Mouse (Mus musculus): ENCODE measurements around the gene Rnf144b.

Rnf144b gene

DNA sequence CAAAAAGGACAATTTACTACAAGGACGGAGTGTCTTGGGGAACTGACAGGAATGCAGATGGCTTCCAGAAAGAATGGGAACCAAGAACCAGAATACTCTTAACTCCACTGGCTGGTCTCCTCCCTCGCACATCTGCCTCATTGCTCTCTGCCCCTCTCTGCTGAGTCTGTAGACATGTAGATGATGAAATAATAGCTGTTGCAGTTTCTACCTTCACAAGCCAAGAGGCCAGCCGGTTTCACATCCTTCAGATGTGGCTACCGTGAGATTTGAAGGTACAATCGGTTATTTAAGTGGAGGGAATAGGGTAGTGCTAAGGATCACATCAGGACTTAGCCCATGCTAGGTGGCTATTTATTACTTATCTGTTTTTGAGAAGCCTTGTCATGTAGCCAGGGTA lies 59.9 kb downstream of the Rnf144b start:
- DNase-seq, result no peak

DNA sequence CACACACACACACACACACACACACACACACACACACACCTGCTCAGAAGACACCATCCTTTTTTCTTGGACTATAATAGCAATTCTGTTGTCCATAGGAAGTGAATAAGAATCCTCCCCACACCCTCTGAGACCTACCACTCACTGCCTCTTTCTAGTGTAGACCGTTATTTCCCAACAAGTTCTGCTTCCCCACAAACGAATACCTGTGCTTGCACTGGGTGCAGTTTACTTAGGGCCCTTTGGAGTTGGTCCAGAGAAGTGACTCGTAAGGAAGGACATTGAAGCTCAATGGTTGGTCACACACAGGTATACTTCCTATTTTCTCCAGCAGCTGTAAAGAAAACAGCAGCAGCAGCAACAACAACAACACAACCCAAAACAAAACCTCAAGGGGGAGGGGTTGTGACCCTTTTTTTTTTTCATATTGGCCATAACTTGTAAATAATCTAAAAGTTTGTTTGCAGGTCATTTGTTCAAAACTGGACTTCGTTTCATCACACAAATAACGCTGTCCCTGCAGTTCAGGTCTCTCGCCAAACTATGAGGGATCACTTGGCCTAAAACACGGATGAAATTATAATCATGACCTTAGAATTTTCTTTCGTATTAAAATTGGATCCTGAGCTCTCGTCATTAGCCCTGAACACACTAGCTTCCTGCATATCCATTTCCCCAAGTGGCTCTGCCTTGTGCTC lies 60.7 kb downstream of the Rnf144b start:
- DNase-seq, result no peak

DNA sequence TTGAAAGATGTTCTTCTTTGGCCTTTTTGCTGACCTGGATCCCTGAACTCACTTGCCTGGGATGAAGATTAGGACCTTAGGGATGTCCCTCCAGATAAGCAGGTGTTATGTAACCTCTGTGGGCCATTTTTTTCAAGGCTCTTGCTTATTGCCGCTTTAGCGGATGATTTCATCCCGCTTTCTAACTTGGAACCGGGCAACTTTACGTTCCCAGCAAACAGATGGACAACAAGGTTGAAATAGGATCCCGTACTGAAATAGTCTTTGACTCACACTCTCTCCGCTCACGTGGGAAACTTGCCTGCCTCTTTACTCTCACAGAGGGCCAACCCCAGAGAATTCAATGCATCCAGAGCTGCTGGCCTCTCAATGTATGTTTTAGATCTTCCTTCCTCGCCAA lies 61.3 kb downstream of the Rnf144b start:
- peak; percentile 67 for DNase-seq

DNA sequence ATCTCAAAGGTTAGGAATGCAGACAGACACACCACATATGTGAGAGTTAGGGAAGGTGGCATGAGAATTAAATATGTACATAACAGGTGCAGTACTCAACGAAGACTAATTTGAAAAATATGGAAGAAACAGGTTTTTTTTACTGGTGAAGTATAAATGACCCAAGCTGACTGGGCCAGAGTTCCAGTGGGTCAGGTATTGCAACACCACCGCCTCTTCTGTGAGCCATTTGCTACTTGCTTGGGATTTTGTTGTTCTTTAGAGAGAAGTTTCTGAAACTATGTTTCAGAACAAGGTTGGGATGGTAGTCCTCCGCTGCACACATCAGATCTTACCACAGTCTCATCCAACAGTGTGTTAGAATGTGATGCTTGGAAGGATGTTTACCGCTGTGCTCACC lies 65.4 kb downstream of the Rnf144b start:
- DNase-seq, result no peak

DNA sequence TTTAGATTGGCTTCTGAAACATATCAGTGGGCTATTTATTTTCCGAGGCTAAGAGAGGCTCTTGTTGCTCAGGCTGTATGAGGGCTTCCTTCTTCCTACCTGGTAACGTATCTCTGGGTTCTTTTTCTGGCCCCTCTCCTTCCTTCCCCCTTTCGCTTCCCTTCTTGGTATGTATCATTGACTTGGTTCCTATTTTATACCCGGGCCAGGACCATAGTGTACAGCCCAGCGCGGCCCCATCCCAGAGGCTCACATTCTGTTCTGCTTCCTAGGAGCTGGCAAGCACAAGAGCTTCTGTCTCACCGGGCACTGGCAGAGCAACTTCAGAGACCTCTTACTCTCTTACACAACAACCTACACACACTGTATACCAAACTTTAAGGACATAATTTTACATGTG lies 67.5 kb downstream of the Rnf144b start:
- no peak for DNase-seq

DNA sequence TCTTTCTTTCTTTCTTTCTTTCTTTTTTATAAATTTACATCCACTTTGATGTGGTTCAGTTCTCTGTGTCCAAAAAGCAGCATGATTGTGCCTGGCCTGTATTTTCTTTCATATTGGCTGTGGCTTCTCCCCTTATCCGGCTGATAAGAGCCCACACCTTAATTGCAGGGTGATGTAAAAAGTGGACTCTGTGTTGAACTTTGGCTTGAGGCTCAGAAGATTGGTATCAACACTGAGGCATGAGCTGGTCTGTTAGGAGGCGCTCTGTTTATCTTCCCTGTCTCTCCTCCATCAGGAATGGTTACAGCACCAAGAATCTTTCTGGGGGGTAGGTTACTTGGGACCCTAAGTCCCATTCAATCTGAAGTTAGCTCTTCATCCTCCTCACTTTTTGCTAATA lies 69.7 kb downstream of the Rnf144b start:
- no peak for DNase-seq

DNA sequence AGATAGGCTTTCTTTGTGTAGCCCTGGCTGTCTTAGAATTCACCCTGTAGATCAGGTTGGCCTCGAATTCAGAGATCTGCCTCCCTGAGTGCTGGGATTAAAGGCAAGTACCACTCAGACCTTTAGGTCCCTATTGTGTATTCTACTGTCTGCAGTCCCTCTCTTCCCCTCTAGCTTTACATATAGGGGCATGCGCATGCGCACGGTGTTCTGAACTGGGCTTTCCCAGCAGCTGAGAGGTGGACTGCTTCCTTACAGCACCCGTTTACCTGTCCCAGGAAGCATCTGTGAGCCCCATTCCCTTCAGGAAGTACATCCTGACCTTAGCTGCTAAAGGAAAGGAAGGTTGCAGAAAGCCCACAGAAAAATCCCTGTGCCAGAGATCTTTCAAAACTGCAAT lies 70.3 kb downstream of the Rnf144b start:
- DNase-seq, result no peak

DNA sequence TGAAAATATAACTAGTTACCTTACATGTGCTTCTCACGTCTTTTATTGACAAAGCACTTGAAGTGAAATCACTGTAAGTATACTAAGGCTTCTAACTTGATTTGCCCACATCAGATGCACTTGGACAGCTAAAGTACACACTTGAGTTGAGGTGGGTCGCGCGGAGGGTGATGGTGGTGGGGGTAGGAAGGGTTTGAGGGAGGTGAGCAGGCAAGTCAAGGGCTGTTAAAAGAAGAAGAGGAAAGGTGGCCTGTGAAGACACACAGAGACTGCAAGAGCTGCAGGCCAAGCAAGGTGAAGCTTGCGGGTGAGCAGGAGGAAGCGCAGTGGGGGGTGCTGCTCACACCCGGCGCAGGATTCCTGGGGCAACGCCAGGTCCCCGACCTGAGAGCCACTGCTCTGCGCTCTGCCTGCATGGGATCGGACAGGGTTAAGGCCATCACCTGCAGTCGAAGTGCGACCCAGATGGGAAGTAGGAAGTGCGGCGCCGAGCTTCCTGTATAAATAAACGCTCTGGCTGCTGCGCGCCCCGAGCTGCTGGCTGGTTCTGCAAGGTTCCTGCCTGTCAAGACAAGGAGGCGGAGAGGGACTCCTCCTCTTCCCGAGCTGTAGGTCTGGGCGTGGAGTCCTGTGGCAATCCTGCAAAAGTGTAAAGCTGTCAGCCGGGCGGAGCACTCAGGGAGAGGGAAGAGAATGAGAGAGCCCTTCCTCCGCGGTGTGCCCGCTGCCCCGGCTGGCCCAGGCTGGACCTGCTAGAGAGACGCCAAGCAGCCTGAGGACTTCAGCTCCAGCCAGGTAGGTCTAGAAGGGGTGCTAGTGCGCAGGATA lies 71.1 kb downstream of the Rnf144b start:
- peak; percentile 81 for DNase-seq

DNA sequence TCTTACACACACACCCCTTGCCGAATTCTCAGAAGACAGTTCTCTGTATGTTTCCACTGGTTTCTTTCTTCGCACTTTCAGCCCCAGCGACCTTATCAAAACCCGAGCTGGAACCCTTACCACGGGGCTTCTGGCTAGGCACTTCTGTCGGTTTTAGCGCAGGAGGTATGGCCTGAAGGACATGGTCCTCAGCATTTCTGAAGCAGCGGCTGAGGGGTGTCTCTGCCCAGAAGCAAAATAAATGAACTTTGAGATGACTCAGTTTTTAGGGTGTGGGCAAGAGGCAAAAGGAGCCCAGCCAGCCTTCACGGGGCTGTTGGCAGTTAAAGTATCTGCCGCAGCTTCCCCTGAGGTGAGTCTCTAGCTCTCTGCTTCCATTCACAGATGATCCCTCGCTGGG lies 72.2 kb downstream of the Rnf144b start:
- DNase-seq, result no peak

DNA sequence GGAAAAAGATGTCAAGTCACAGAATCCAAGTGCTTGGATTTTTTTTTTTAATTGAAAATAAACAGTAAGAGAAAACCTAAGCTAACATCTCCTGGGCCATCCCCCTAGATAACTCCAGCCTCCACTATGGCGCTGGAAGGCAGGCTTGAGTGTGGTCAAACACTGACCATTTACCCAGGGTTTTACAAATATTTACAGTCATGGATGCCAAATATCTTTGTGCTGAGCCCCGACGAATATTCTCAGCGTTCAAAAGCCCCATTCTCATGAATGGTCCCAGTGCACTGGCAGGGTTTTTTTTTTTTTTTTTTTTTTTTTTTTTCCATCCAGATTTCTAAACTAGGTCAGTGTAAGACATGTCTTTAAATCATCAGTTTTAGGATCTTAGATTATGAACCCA lies 73.0 kb downstream of the Rnf144b start:
- no peak for DNase-seq

DNA sequence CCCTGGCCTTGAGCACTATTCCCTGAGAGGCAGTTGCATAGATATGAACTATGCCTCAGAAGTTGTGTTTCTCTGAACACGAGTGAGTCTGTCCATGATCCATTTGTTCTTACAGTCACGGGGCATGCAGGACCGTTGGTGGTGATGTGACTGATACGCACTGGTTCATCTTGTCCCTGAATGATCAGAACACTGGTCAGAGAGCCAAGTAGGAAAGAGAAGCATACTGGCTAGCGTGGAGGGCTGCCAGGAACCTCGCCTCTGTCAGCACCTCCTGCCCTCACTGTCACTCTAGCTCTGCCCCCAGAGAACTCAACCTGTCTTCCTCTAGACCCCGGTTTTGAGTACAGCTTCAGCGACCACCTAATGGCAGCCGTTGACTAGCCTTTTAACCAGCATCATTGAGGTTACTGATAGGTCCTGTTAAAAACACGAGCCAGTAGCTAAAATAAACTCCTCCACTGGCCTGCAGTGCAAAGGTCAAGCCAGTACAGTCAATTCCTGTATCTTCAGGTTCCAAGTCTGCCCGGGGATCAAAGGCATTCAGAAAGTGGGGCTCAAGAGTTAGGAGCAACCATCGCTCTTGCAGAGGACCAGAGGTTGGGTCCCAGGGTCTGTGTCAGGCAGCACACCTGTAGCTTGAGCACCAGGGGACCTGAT lies 77.7 kb downstream of the Rnf144b start:
- DNase-seq, result no peak

DNA sequence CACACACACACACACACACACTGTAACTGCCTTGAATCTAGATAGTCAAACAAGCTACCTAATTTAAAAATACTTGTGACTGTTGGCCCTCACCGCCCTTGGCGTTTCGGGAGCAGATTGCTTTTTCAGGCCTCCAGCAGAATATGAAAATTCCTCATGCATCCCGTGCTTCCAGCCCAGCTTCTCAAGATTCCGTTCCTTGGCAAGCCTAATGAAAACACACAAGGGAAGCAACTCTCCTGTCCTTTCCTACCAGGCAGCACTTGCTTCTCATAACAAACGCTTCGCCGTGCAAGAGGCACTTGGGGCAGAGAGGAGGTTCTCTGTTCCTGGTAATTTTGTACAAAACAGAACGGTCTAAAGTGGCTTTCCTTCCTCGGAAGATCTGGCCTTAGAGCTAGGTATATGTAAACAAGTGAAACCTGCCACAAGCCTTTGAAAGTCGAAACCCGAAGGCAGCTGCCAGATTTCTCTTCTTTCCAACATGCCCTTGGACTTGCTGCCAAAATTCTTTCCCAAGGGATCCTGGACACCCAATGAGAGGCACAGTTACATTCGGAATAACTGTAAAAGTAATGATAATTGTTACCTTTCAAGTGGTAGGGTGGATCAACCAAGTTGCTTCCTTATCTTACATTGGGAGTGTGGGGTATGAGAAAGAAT lies 79.6 kb downstream of the Rnf144b start:
- DNase-seq, result no peak

DNA sequence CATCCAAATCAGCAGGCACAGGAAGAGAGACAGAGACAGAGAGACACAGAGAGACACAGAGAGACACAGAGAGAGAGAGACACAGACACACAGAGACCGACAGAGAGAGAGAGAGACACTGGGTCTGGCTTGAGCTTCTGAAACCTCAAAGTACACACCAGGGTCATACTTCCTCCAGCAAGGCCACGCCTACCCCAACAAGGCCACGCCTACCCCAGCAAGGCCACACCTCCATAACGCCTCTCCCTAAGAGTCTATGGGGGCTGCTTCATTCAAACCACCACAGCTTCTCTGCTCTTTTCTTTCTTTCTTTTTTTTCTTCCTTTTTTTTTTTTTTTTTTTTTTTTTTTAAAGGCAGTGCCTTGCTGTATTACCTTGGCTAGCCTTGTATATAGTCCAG lies 88.0 kb downstream of the Rnf144b start:
- DNase-seq, result no peak

DNA sequence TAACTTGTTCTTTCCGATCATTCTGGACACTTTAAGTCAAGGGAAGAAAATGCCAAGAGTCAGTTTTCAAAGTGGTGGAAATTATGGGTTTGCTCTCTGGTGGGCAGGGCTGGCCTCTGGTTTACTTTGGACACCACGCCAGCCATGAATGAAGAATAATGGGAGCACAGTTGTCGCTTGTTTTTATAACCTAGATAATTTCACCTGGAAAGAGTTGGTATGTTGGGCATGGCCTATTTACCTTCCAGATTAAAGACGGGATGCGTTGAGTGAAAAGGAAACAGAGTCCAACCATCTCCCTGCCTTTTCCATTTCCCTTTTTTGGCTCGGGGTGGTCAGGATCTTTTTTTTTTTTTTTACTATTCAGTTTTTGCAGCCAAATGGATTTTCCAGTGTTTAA lies 88.5 kb downstream of the Rnf144b start:
- no peak for DNase-seq

DNA sequence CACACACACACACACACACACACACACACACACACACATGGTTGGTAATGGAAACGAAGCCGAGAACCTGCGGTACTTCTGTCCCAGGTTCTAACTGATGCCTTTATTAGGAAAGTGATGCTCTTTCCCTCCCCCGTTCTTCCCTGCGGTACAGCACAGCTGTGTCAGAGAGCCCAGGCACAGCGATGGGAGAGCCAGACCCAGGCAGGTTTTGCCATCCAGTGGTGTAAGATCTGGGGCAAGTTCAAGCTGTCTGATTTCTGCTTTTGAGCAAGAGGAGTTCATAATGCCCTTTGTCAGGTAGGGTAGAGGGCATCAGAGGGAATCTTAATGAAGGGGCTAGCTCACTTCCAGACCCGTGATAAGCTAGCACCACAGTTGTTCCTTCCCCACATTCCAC lies 89.1 kb downstream of the Rnf144b start:
- DNase-seq, result no peak

DNA sequence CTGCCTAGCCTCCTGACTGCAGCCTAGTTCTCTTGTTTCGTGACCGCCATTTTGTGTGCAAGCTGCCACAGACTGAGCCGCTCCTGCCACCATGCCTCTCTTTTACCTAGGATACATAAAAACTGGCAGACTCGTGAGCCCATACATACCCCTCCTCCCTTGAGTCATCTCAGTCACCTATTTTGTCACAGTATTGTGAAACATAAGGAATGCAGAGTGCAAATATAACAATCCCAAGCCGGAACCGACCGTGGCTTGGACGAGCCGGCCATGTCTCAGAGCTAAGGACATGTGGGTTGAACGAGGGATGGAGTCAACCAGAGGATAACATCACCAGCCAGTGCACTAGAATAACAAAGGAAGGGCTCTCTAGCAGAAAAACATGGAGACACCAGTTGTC lies 91.4 kb downstream of the Rnf144b start:
- DNase-seq, result no peak

DNA sequence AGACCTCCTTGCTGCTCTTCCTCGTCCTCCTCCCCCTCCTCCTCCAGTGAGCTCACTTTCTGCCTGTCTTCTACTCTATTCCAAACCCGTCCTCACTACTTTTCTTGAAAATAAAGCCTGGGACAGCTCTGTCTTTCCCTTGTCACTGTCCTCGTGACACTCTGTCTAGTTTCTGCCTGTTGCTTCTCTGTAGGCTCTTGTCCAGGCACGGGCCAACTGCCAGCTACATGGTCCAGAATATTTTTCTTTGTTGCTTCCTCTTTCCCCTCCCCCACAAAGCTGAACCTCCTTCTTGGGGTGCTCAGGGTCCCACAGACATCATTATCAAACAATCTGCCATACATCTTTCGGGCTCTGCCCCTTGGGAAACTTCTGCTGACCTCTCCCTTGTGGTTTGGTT lies 92.4 kb downstream of the Rnf144b start:
- DNase-seq, result no peak

DNA sequence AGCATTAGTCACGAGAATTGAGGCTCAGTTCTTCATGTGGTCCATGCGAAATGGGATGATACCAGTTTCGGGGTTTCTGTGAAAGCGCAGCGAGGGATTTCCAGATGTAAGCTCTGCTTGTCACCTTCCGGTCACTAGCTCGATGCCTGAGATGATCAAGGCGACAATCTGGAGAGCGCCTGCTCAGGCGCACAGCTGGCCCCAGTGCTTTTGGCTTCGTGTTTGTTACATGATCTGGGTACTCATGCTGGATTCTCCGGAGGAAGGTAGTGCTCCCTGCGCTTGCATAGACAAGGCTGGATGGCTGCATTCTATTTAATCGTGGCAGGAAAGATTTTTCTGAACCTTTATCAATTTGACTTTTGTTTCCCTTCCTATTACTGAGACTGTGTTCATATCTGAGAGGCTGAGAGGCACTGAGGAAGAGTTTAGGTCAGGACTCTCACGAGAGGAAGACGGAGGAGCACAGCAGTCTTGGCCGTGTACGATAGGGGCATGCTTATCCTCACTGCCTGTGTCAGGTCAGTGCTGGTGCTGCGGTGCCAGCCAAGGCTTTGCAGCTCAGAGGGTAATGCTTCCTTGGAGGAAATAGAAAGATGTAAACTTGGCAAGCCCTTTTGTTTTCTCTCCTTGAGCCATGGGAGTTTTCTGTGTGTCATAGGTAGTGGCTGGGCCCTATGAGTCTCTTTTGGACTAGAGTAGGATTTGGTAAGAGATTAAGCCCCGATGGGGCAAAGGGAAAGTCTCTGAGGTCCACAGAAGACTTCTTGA lies 93.5 kb downstream of the Rnf144b start:
- DNase-seq, result no peak

DNA sequence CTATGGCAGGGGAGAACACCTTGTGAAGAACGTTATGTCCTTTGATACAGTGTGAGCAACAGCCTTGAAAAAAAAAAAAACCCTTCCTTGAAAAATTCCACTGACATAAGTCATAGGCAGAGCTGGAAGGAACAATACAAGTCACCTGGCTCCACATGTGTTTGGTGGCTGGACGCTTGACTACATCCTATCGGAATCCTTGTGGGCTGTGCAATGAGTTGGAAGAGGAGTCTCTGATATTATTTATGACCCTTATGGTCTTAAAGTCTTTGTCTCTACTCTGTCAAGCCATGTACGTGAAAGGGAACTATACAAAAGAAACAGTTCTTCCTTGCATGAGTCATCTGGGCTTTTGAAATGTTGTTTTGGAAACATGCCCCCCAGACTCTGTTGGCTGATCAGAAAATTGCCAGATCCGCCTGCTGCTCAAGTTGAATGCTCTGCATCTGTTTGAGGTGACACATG lies 94.7 kb downstream of the Rnf144b start:
- no peak for DNase-seq

DNA sequence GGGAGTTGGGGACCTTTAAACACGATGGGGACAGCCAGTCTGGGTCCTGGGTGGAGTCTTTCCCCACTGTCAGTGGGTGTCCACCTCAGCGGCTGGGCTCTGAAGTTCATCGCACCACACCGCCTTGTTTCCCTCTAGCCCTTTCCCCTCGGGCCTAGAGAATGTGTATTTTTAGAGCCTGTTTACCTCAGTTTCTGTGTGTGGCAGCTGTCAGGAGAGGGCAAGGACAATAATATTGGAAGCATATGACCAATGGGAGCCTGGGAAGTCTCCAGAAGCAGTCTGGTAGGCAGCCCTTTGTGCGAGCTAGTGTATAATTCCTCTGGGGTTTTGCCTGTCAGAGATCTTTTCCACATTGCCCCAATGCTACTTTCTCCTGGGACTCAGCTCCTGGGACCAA lies 95.9 kb downstream of the Rnf144b start:
- DNase-seq, result no peak

DNA sequence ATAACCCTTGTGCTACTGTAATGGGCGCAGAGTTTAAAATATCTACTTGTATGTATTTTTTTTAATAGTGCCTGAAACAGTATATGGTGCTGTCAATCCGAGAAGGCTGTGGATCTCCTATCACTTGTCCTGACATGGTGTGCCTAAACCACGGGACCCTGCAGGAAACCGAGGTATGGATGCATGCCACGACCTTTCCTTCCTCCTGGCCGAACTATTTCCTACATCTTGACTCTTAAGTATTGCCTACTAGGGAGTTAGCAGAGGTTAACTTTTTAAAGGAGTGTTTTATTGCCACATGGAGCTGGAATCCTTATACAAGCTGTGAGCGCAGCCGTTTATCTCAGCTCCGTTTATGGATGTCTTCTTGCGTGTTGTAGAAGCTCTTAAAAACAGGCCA lies 98.0 kb downstream of the Rnf144b start:
- no peak for DNase-seq

Measured in right cerebral cortex, adult 18-20 months (tissue).